Mouse (Mus musculus): Measurements from ENCODE around the gene Neurl2. TPM values are rescaled to one million over a fixed set of nuclear protein-coding genes. Genes with fewer than 3 reads are reported as not detected.

Neurl2 gene
- polyA plus RNA-seq, 1 experiment from 2014 or later = 6.3 TPM

- DNase-seq = peak; percentile 48
- Histone ChIP-seq H3K4me1 (ENCODE audit: insufficient read depth) (no peaks in the 10 kb centered on the region), H3K9me3 (ENCODE audit: low read depth, low read length) (no peaks in the 10 kb centered on the region; the same call in 1 of the 2 replicates), H3K9ac (no peak overlapping the region), H3K4me3 (ENCODE audit: low read depth, low read length) (no peak overlapping the region), H3K36me3 (ENCODE audit: insufficient read depth) (peaks cover 40% of the 10 kb centered on the region), H3K4me2 (no peak overlapping the region), H3K27ac (ENCODE audit: low read depth) (no peak overlapping the region), H3K27me3 (ENCODE audit: insufficient read depth, low read length) (no peaks in the 10 kb centered on the region)
- 57% methylated on average over 3 of the region's 3 CpGs for WGBS
- ATAC-seq (ENCODE audit: insufficient read depth) = no peak
- TF ChIP-seq CTCF (IDR thresholded peaks at IDR 0.05; ENCODE audit: low read depth) = peak; percentile 54
Measured at GRCm38 (mm10) chr2:164845782-164846181, 12.5 kb upstream of the Neurl2 start.

GRCm38 (mm10) chr2:164835164-164835563 is 1.9 kb upstream of the Neurl2 start:
- Histone ChIP-seq H3K27me3 (ENCODE audit: insufficient read depth, low read length) (no peaks in the 10 kb centered on the region), H3K9me3 (ENCODE audit: low read depth, low read length) (no peaks in the 10 kb centered on the region), H3K9ac (no peak overlapping the region; the same call in 1 of the 2 replicates), H3K36me3 (ENCODE audit: insufficient read depth) (peaks cover 45% of the 10 kb centered on the region), H3K27ac (ENCODE audit: low read depth) (no peak overlapping the region), H3K4me1 (ENCODE audit: insufficient read depth) (0 out of 2 replicates have a peak, but pooled peaks cover 2% of the 10 kb centered on the region), H3K4me2 (peak overlapping the region; percentile 98), H3K4me3 (ENCODE audit: low read depth, low read length) (no peak overlapping the region)
- 88% methylated on average over 4 of the region's 4 CpGs for WGBS
- ATAC-seq (ENCODE audit: insufficient read depth) = no peak
- no peak for DNase-seq
- no peak for TF ChIP-seq CTCF (IDR thresholded peaks at IDR 0.05; ENCODE audit: low read depth)

GRCm38 (mm10) chr2:164834531-164834930 is 1.3 kb upstream of the Neurl2 start:
- peak overlapping the region; percentile 98 for H3K4me2 ChIP-seq
- no peaks in the 10 kb centered on the region for H3K9me3 ChIP-seq (ENCODE audit: low read depth, low read length)
- 35% methylated on average over 8 of the region's 8 CpGs for WGBS
- ATAC-seq (ENCODE audit: insufficient read depth) (no peak), DNase-seq (no peak)
- H3K9ac ChIP-seq = peak overlapping the region; percentile 72
- peaks cover 38% of the 10 kb centered on the region for H3K36me3 ChIP-seq (ENCODE audit: insufficient read depth)
- peak overlapping the region; percentile 73 for H3K4me3 ChIP-seq (ENCODE audit: low read depth, low read length)
- 0 out of 2 replicates have a peak, but pooled peaks have one; percentile 18 for TF ChIP-seq CTCF (IDR thresholded peaks at IDR 0.05; ENCODE audit: low read depth)
- H3K4me1 ChIP-seq (ENCODE audit: insufficient read depth) = 0 out of 2 replicates have a peak, but pooled peaks cover 2% of the 10 kb centered on the region
- H3K27ac ChIP-seq (ENCODE audit: low read depth) = peak overlapping the region; percentile 36; the same call in 1 of the 2 replicates
- no peaks in the 10 kb centered on the region for H3K27me3 ChIP-seq (ENCODE audit: insufficient read depth, low read length)

GRCm38 (mm10) chr2:164832748-164833301 is 431 bp downstream of the Neurl2 start, which contains the start of gene Ctsa:
TSS of gene Ctsa (plus strand) at chr2:164832873.
- ATAC-seq (ENCODE audit: insufficient read depth) = peak; percentile 84
- Histone ChIP-seq H3K4me3 (ENCODE audit: low read depth, low read length) (peak within 1 kb of the TSS; percentile 73), H3K27ac (ENCODE audit: low read depth) (peak within 1 kb of the TSS; percentile 95), H3K36me3 (ENCODE audit: insufficient read depth) (peaks cover 35% of the 10 kb centered on the region), H3K4me2 (peak within 1 kb of the TSS; percentile 98), H3K4me1 (ENCODE audit: insufficient read depth) (0 out of 2 replicates have a peak, but pooled peaks cover 2% of the 10 kb centered on the region), H3K9ac (peak within 1 kb of the TSS; percentile 72), H3K27me3 (ENCODE audit: insufficient read depth, low read length) (no peaks in the 10 kb centered on the region), H3K9me3 (ENCODE audit: low read depth, low read length) (no peaks in the 10 kb centered on the region)
- peak; percentile 79 for TF ChIP-seq CTCF (IDR thresholded peaks at IDR 0.05; ENCODE audit: low read depth)
- under 1% methylated on average over 35 of the region's 35 CpGs for WGBS
- peak; percentile 91 for DNase-seq

GRCm38 (mm10) chr2:164832032-164832747 is 1.1 kb downstream of the Neurl2 start:
- Histone ChIP-seq H3K4me3 (ENCODE audit: low read depth, low read length) (peak overlapping the region; percentile 73), H3K4me1 (ENCODE audit: insufficient read depth) (0 out of 2 replicates have a peak, but pooled peaks cover 2% of the 10 kb centered on the region), H3K27ac (ENCODE audit: low read depth) (peak overlapping the region; percentile 95), H3K4me2 (peak overlapping the region; percentile 98), H3K9ac (peak overlapping the region; percentile 72; the same call in 1 of the 2 replicates), H3K36me3 (ENCODE audit: insufficient read depth) (peaks cover 36% of the 10 kb centered on the region), H3K9me3 (ENCODE audit: low read depth, low read length) (no peaks in the 10 kb centered on the region), H3K27me3 (ENCODE audit: insufficient read depth, low read length) (no peaks in the 10 kb centered on the region)
- DNase-seq = no peak
- ATAC-seq (ENCODE audit: insufficient read depth) = no peak
- TF ChIP-seq CTCF (IDR thresholded peaks at IDR 0.05; ENCODE audit: low read depth) = no peak; the same call in 1 of the 2 replicates
- WGBS = 57% methylated on average over 16 of the region's 16 CpGs

GRCm38 (mm10) chr2:164831029-164831428 is 2.2 kb downstream of the Neurl2 start:
- Histone ChIP-seq H3K9ac (no peak overlapping the region), H3K4me1 (ENCODE audit: insufficient read depth) (0 out of 2 replicates have a peak, but pooled peaks cover 2% of the 10 kb centered on the region), H3K9me3 (ENCODE audit: low read depth, low read length) (no peaks in the 10 kb centered on the region), H3K27me3 (ENCODE audit: insufficient read depth, low read length) (no peaks in the 10 kb centered on the region), H3K27ac (ENCODE audit: low read depth) (no peak overlapping the region), H3K4me3 (ENCODE audit: low read depth, low read length) (no peak overlapping the region), H3K36me3 (ENCODE audit: insufficient read depth) (peaks cover 37% of the 10 kb centered on the region), H3K4me2 (no peak overlapping the region)
- DNase-seq = no peak
- ATAC-seq (ENCODE audit: insufficient read depth) = no peak
- 81% methylated on average over 10 of the region's 10 CpGs for WGBS
- no peak for TF ChIP-seq CTCF (IDR thresholded peaks at IDR 0.05; ENCODE audit: low read depth)

- DNase-seq = no peak
- ATAC-seq (ENCODE audit: insufficient read depth) = no peak
- Histone ChIP-seq H3K9ac (no peak overlapping the region), H3K4me2 (no peak overlapping the region), H3K36me3 (ENCODE audit: insufficient read depth) (peaks cover 48% of the 10 kb centered on the region), H3K4me3 (ENCODE audit: low read depth, low read length) (no peak overlapping the region), H3K27ac (ENCODE audit: low read depth) (no peak overlapping the region), H3K27me3 (ENCODE audit: insufficient read depth, low read length) (no peaks in the 10 kb centered on the region), H3K9me3 (ENCODE audit: low read depth, low read length) (no peaks in the 10 kb centered on the region), H3K4me1 (ENCODE audit: insufficient read depth) (0 out of 2 replicates have a peak, but pooled peaks cover 2% of the 10 kb centered on the region)
- WGBS = 86% methylated on average over 1 of the region's 1 CpGs
- TF ChIP-seq CTCF (IDR thresholded peaks at IDR 0.05; ENCODE audit: low read depth) = no peak
Measured at GRCm38 (mm10) chr2:164829090-164829489, 4.2 kb downstream of the Neurl2 start.
